Mouse (Mus musculus) liver, embryonic 12.5 days (tissue): ENCODE measurements around the gene Mitf. TPM values are rescaled to one million over a fixed set of nuclear protein-coding genes. Genes with fewer than 3 reads are reported as not detected.

Experiments
- ATAC-seq: fragments of 200-750 bp; cut with Nextera tagmentation; 2 replicates; pipeline ENCODE4 v1.8.0; 2017; ENCODE audit warnings: moderate number of reproducible peaks, mild to moderate bottlenecking, moderate library complexity
- H3K27ac ChIP-seq: fragments of 300-500 bp; sonication (generic); 2 replicates; pipeline ENCODE4 v1.5.1; 2016; ENCODE audit warnings: mild to moderate bottlenecking
- H3K27me3 ChIP-seq: fragments of 300-500 bp; sonication (generic); replicated peaks from 2 replicates; pipeline ENCODE4 v1.6.1; 2016; ENCODE audit warnings: mild to moderate bottlenecking, moderate library complexity
- H3K36me3 ChIP-seq: fragments of 300-500 bp; sonication (generic); 2 replicates; pipeline ENCODE4 v1.6.1; 2016; ENCODE audit warnings: mild to moderate bottlenecking, moderate library complexity
- H3K4me1 ChIP-seq: fragments of 300-500 bp; sonication (generic); 2 replicates; pipeline ENCODE4 v1.6.1; 2016
- H3K4me2 ChIP-seq: fragments of 300-500 bp; sonication (generic); 2 replicates; pipeline ENCODE4 v1.6.1; 2016; ENCODE audit warnings: mild to moderate bottlenecking, moderate library complexity
- H3K4me3 ChIP-seq: fragments of 300-500 bp; sonication (generic); 2 replicates; pipeline ENCODE4 v1.5.1; 2016; ENCODE audit warnings: mild to moderate bottlenecking, moderate library complexity
- H3K9ac ChIP-seq: fragments of 300-500 bp; sonication (generic); 2 replicates; pipeline ENCODE4 v1.6.1; 2016; ENCODE audit warnings: mild to moderate bottlenecking, moderate library complexity
- H3K9me3 ChIP-seq: fragments of 300-500 bp; sonication (generic); replicated peaks from 2 replicates; pipeline ENCODE4 v1.6.1; 2016; ENCODE audit warnings: mild to moderate bottlenecking, moderate library complexity
- WGBS: fragments of 180-500 bp; shearing (Covaris S2); methylation state at CpG from one replicate; pipeline ENCODE4 v1.1.7; 2016; ENCODE audit not compliant: insufficient replicate concordance; 5-methylcytosine and 5-hydroxymethylcytosine counted together
- polyA plus RNA-seq: library from polyadenylated mRNA; unstranded; fragments of >200 nt; fragmentation: Nextera tagmentation; extraction: Ambion mirVana; gene quantifications from 2 replicates; pipeline ENCODE4 v1.2.1, GENCODE M21; 2016

Gene Mitf
- polyA plus RNA-seq, 1 experiment from 2014 or later, result 0.60 TPM

GRCm38 (mm10) chr6:97924221-97924620 is 117.4 kb downstream of the Mitf start:
- Histone ChIP-seq H3K9ac (no peak overlapping the region), H3K9me3 (no peaks in the 10 kb centered on the region), H3K4me1 (no peaks in the 10 kb centered on the region), H3K4me3 (no peak overlapping the region), H3K27ac (no peak overlapping the region), H3K27me3 (no peaks in the 10 kb centered on the region), H3K4me2 (no peak overlapping the region), H3K36me3 (no peaks in the 10 kb centered on the region)
- ATAC-seq, result no peak
- WGBS, result 67% methylated on average over 3 of the region's 3 CpGs

- Histone ChIP-seq H3K4me1 (0 out of 2 replicates have a peak, but pooled peaks cover 2% of the 10 kb centered on the region), H3K4me2 (no peak overlapping the region), H3K9ac (no peak overlapping the region), H3K4me3 (no peak overlapping the region), H3K27me3 (no peaks in the 10 kb centered on the region), H3K36me3 (no peaks in the 10 kb centered on the region), H3K27ac (no peak overlapping the region), H3K9me3 (no peaks in the 10 kb centered on the region)
- no peak for ATAC-seq
- 48% methylated on average over 3 of the region's 3 CpGs for WGBS
Observed at GRCm38 (mm10) chr6:97929051-97929450, 122.2 kb downstream of the Mitf start.

GRCm38 (mm10) chr6:97929466-97929865 is 122.6 kb downstream of the Mitf start:
- WGBS, result 30% methylated on average over 7 of the region's 7 CpGs
- Histone ChIP-seq H3K9me3 (no peaks in the 10 kb centered on the region), H3K4me2 (no peak overlapping the region), H3K4me3 (no peak overlapping the region), H3K9ac (no peak overlapping the region), H3K4me1 (0 out of 2 replicates have a peak, but pooled peaks cover 2% of the 10 kb centered on the region), H3K27ac (no peak overlapping the region), H3K36me3 (no peaks in the 10 kb centered on the region), H3K27me3 (no peaks in the 10 kb centered on the region)
- no peak for ATAC-seq

GRCm38 (mm10) chr6:97937139-97937538 is 130.3 kb downstream of the Mitf start:
- no peaks in the 10 kb centered on the region for H3K36me3 ChIP-seq
- H3K27me3 ChIP-seq, result no peaks in the 10 kb centered on the region
- H3K4me2 ChIP-seq, result no peak overlapping the region
- H3K9ac ChIP-seq, result no peak overlapping the region
- H3K4me3 ChIP-seq, result no peak overlapping the region
- no peaks in the 10 kb centered on the region for H3K4me1 ChIP-seq
- no peaks in the 10 kb centered on the region for H3K9me3 ChIP-seq
- 64% methylated on average over 5 of the region's 5 CpGs for WGBS
- ATAC-seq, result no peak
- H3K27ac ChIP-seq, result no peak overlapping the region

- no peaks in the 10 kb centered on the region for H3K4me1 ChIP-seq
- H3K4me3 ChIP-seq, result no peak overlapping the region
- no peak overlapping the region for H3K27ac ChIP-seq
- no peaks in the 10 kb centered on the region for H3K36me3 ChIP-seq
- H3K27me3 ChIP-seq, result no peaks in the 10 kb centered on the region
- H3K4me2 ChIP-seq, result no peak overlapping the region
- no peak for ATAC-seq
- H3K9ac ChIP-seq, result no peak overlapping the region
- no peaks in the 10 kb centered on the region for H3K9me3 ChIP-seq
- 74% methylated on average over 11 of the region's 11 CpGs for WGBS
Observed at GRCm38 (mm10) chr6:97937897-97938614, 131.2 kb downstream of the Mitf start.

- H3K27ac ChIP-seq, result no peak overlapping the region
- no peaks in the 10 kb centered on the region for H3K36me3 ChIP-seq
- no peak overlapping the region for H3K4me2 ChIP-seq
- ATAC-seq, result no peak
- no peaks in the 10 kb centered on the region for H3K4me1 ChIP-seq
- H3K4me3 ChIP-seq, result no peak overlapping the region
- H3K27me3 ChIP-seq, result no peaks in the 10 kb centered on the region
- no peak overlapping the region for H3K9ac ChIP-seq
- 75% methylated on average over 12 of the region's 12 CpGs for WGBS
- no peaks in the 10 kb centered on the region for H3K9me3 ChIP-seq
Observed at GRCm38 (mm10) chr6:97940916-97941315, 134.1 kb downstream of the Mitf start.

GRCm38 (mm10) chr6:97950033-97950881 is 143.4 kb downstream of the Mitf start:
- H3K4me1 ChIP-seq, result no peaks in the 10 kb centered on the region
- H3K27me3 ChIP-seq, result no peaks in the 10 kb centered on the region
- no peak overlapping the region for H3K9ac ChIP-seq
- ATAC-seq, result no peak
- H3K36me3 ChIP-seq, result no peaks in the 10 kb centered on the region
- 69% methylated on average over 13 of the region's 13 CpGs for WGBS
- no peak overlapping the region for H3K4me3 ChIP-seq
- no peaks in the 10 kb centered on the region for H3K9me3 ChIP-seq
- no peak overlapping the region for H3K4me2 ChIP-seq
- no peak overlapping the region for H3K27ac ChIP-seq

- no peaks in the 10 kb centered on the region for H3K27me3 ChIP-seq
- no peaks in the 10 kb centered on the region for H3K4me1 ChIP-seq
- no peak overlapping the region for H3K4me2 ChIP-seq
- WGBS, result 73% methylated on average over 2 of the region's 2 CpGs
- no peak for ATAC-seq
- no peaks in the 10 kb centered on the region for H3K9me3 ChIP-seq
- H3K9ac ChIP-seq, result no peak overlapping the region
- no peak overlapping the region for H3K27ac ChIP-seq
- no peak overlapping the region for H3K4me3 ChIP-seq
- no peaks in the 10 kb centered on the region for H3K36me3 ChIP-seq
Observed at GRCm38 (mm10) chr6:97950882-97951245, 144.0 kb downstream of the Mitf start.

- no peak overlapping the region for H3K27ac ChIP-seq
- no peak overlapping the region for H3K4me2 ChIP-seq
- no peak overlapping the region for H3K9ac ChIP-seq
- H3K4me1 ChIP-seq, result 0 out of 2 replicates have a peak, but pooled peaks cover 6% of the 10 kb centered on the region
- H3K4me3 ChIP-seq, result no peak overlapping the region
- H3K36me3 ChIP-seq, result no peaks in the 10 kb centered on the region
- ATAC-seq, result no peak
- WGBS, result 79% methylated on average over 1 of the region's 1 CpGs
- no peaks in the 10 kb centered on the region for H3K9me3 ChIP-seq
- H3K27me3 ChIP-seq, result no peaks in the 10 kb centered on the region
Observed at GRCm38 (mm10) chr6:97951711-97952110, 144.9 kb downstream of the Mitf start.

GRCm38 (mm10) chr6:97952845-97953244 is 146.0 kb downstream of the Mitf start:
- no peak overlapping the region for H3K9ac ChIP-seq
- 76% methylated on average over 8 of the region's 8 CpGs for WGBS

GRCm38 (mm10) chr6:97956121-97956520 is 149.3 kb downstream of the Mitf start:
- WGBS, result 54% methylated on average over 6 of the region's 6 CpGs
- H3K9ac ChIP-seq, result no peak overlapping the region
- H3K4me3 ChIP-seq, result no peak overlapping the region
- no peak for ATAC-seq
- H3K9me3 ChIP-seq, result no peaks in the 10 kb centered on the region
- no peak overlapping the region for H3K4me2 ChIP-seq
- 0 out of 2 replicates have a peak, but pooled peaks cover 6% of the 10 kb centered on the region for H3K4me1 ChIP-seq
- H3K36me3 ChIP-seq, result no peaks in the 10 kb centered on the region
- no peak overlapping the region for H3K27ac ChIP-seq
- no peaks in the 10 kb centered on the region for H3K27me3 ChIP-seq

More at GRCm38 (mm10) chr6:97952845-97953244, 146.0 kb downstream of the Mitf start:
- H3K4me2 ChIP-seq, result no peak overlapping the region
- H3K27me3 ChIP-seq, result no peaks in the 10 kb centered on the region
- H3K36me3 ChIP-seq, result no peaks in the 10 kb centered on the region
- no peak for ATAC-seq
- 0 out of 2 replicates have a peak, but pooled peaks cover 6% of the 10 kb centered on the region for H3K4me1 ChIP-seq
- no peak overlapping the region for H3K4me3 ChIP-seq
- H3K27ac ChIP-seq, result no peak overlapping the region
- no peaks in the 10 kb centered on the region for H3K9me3 ChIP-seq

GRCm38 (mm10) chr6:97956636-97957035 is 149.8 kb downstream of the Mitf start:
- no peak overlapping the region for H3K4me3 ChIP-seq
- H3K4me2 ChIP-seq, result no peak overlapping the region
- no peaks in the 10 kb centered on the region for H3K27me3 ChIP-seq
- no peak overlapping the region for H3K27ac ChIP-seq
- 41% methylated on average over 10 of the region's 10 CpGs for WGBS
- 0 out of 2 replicates have a peak, but pooled peaks cover 6% of the 10 kb centered on the region for H3K4me1 ChIP-seq
- H3K9me3 ChIP-seq, result no peaks in the 10 kb centered on the region
- no peaks in the 10 kb centered on the region for H3K36me3 ChIP-seq
- ATAC-seq, result no peak
- H3K9ac ChIP-seq, result no peak overlapping the region
